Mouse (Mus musculus) testis, adult 2 months (tissue): Measurements from ENCODE around the gene Olfr61. TPM values are rescaled to one million over a fixed set of nuclear protein-coding genes. Genes with fewer than 3 reads are reported as not detected.
"Not testable (repeated sequence)": the region's sequence is repeated elsewhere in the genome, so short reads cannot be mapped to it uniquely, and the experiment has no call there.

Experiments used
- H3K27ac ChIP-seq: fragments of 200-500 bp; 2 replicates; pipeline ENCODE4 v1.5.1; 2012; ENCODE audit warnings: low read depth, low read length; ENCODE audit not compliant: control insufficient read depth, insufficient read depth
- H3K27me3 ChIP-seq: fragments of 200-500 bp; 2 replicates; pipeline ENCODE4 v1.6.1; 2012; ENCODE audit warnings: mild to moderate bottlenecking, low read length, moderate library complexity; ENCODE audit not compliant: control insufficient read depth, insufficient read depth
- H3K36me3 ChIP-seq: fragments of 200-500 bp; 2 replicates; pipeline ENCODE4 v1.6.1; 2012; ENCODE audit warnings: mild to moderate bottlenecking, low read length; ENCODE audit not compliant: control insufficient read depth, insufficient read depth
- H3K4me1 ChIP-seq: fragments of 200-500 bp; 2 replicates; pipeline ENCODE4 v1.6.1; 2012; ENCODE audit warnings: low read length; ENCODE audit not compliant: control insufficient read depth, insufficient read depth
- H3K4me3 ChIP-seq: fragments of 200-500 bp; 2 replicates; pipeline ENCODE4 v1.5.1; 2012; ENCODE audit warnings: low read depth, mild to moderate bottlenecking, low read length, moderate library complexity, mixed read lengths; ENCODE audit not compliant: control insufficient read depth
- CTCF ChIP-seq: fragments of 200-500 bp; IDR thresholded peaks from 2 replicates; pipeline ENCODE4 v1.5.1; 2012; ENCODE audit warnings: low read depth, mild to moderate bottlenecking, inconsistent platforms, low read length, moderate library complexity; ENCODE audit not compliant: control insufficient read depth, insufficient read depth, insufficient replicate concordance
- POLR2A ChIP-seq: fragments of 200-500 bp; IDR thresholded peaks from 2 replicates; pipeline ENCODE4 v1.6.1; 2012; ENCODE audit warnings: low read depth, mild to moderate bottlenecking, inconsistent platforms, low read length, moderate library complexity; ENCODE audit not compliant: control insufficient read depth
- polyA plus RNA-seq: library from polyadenylated mRNA; depleted of rRNA; stranded (reverse); fragments of >200 nt; gene quantifications from 2 replicates; pipeline ENCODE4 v1.2.3, GENCODE M21; 2012; rRNA removed

Olfr61 gene
- 0.08 and 0.26 TPM in 2 replicates for polyA plus RNA-seq

- not testable (repeated sequence) for H3K4me1 ChIP-seq, H3K36me3 ChIP-seq
Measured at GRCm38 (mm10) chr7:140628670-140629069, at the start of gene Olfr61. Gene Olfr61, plus strand, starts transcription at chr7:140628970.

GRCm38 (mm10) chr7:140600969-140601368 lies 27.8 kb upstream of the Olfr61 start, which contains the start of gene Olfr46:
Gene Olfr46, plus strand, starts transcription at chr7:140601269.
- H3K36me3 ChIP-seq, H3K27me3 ChIP-seq, H3K27ac ChIP-seq, H3K4me3 ChIP-seq, H3K4me1 ChIP-seq: not testable (repeated sequence)

More at GRCm38 (mm10) chr7:140628670-140629069, at the start of gene Olfr61:
- not testable (repeated sequence) for H3K4me3 ChIP-seq, H3K27ac ChIP-seq, H3K27me3 ChIP-seq

DNA sequence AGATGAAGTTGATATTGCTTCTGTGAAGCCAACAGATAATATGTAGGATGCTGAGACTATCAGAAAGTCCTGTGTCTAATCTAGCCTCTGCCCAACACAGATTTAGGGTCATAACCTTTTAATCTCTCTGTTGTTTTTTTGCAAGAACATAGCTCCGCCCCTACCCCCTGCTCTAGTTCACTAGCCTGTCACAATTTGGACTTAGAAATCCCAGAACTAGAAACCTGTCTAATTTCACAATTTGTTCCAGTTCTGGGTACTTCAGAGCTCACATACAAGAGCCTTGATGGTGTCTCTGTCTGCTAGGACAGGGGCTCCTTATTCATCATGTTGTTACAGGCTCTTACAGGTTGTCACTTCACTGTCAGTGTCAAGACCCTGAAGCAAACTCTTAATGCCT lies 1.8 kb downstream of the Olfr61 start:
- no peak overlapping the region for H3K4me3 ChIP-seq
- no peak for TF ChIP-seq CTCF
- TF ChIP-seq POLR2A: no peak
- no peaks in the 10 kb centered on the region for H3K4me1 ChIP-seq
- H3K27me3 ChIP-seq: no peaks in the 10 kb centered on the region
- no peak overlapping the region for H3K27ac ChIP-seq
- H3K36me3 ChIP-seq: no peaks in the 10 kb centered on the region

DNA sequence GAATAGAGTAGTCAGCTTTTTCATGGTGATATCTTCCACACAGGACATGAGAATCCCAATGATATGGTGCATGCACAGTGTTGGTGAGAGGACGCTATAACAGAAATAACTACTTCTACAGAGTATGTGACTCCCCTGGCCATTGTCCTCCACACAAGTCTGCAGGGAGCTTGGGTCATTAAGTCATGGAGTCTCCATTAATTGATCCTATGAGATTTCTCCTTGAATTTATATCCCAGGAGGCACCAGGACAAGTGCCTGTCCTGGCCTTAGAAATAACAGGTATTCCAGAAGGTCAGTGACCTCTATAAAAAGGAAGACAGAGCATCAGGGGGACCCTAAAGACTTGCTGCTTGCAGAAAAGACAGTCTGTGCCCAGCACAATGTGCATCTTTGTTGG lies 17.4 kb downstream of the Olfr61 start, which contains the start of gene Olfr53:
Gene Olfr53, plus strand, starts transcription at position 301 of the 400 bp plus-strand sequence.
- TF ChIP-seq POLR2A (no peak), CTCF (no peak)
- H3K4me3 ChIP-seq: no peak within 1 kb of the TSS
- H3K27ac ChIP-seq: no peak within 1 kb of the TSS
- no peaks in the 10 kb centered on the region for H3K36me3 ChIP-seq
- H3K27me3 ChIP-seq: no peaks in the 10 kb centered on the region
- H3K4me1 ChIP-seq: no peaks in the 10 kb centered on the region

DNA sequence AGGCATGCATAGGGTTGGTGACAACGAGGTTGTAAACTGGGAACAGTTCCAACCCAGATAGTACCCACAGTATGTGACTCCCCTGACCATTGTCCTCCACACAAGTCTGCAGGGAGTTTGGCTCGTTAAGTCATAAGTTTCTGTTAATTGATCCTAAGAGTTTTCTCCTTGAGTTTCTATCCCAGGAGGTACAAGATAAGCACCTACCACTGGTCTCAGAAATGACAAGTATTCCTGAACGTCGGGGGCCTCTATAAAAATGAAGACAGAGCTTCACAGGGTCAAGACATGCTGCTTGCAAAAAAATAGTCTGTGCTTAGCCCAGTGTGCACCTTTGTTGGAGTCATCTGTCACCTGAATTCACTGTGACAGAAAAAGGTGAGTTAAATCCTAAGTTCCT lies 30.9 kb downstream of the Olfr61 start, which contains the start of gene Olfr539:
Gene Olfr539, plus strand, starts transcription at position 301 of the 400 bp plus-strand sequence.
- Histone ChIP-seq H3K36me3 (no peaks in the 10 kb centered on the region), H3K27me3 (no peaks in the 10 kb centered on the region), H3K27ac (no peak within 1 kb of the TSS), H3K4me1 (no peaks in the 10 kb centered on the region), H3K4me3 (no peak within 1 kb of the TSS)
- no peak for TF ChIP-seq CTCF
- TF ChIP-seq POLR2A: no peak

GRCm38 (mm10) chr7:140670693-140671092 lies 41.9 kb downstream of the Olfr61 start:
- H3K27ac ChIP-seq, H3K4me1 ChIP-seq, H3K4me3 ChIP-seq, H3K27me3 ChIP-seq, H3K36me3 ChIP-seq: not testable (repeated sequence)

DNA sequence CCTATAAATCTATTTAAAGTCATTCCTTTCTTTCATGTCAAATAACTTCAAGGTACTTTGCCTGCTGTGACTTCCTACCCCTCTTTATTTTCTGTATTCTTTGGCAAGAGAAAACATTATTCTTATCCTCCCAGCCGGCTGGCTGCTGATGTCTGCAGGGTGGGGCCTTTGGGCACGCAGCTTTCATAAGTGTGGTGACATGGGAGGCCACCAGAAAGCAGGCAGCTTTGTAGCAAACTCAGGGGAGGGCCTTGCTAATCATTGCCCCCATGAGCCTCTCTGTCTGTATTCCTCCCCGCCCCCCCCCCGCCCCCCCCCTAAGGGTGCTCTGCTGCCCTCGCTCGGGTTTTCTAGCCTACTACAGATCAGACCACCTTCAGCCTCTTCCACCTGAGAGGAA lies 47.1 kb downstream of the Olfr61 start:
- H3K27ac ChIP-seq: no peak overlapping the region
- no peak for TF ChIP-seq CTCF
- TF ChIP-seq POLR2A: no peak
- no peak overlapping the region for H3K4me3 ChIP-seq
- H3K36me3 ChIP-seq: no peaks in the 10 kb centered on the region
- H3K4me1 ChIP-seq: no peaks in the 10 kb centered on the region
- H3K27me3 ChIP-seq: no peaks in the 10 kb centered on the region

- H3K27ac ChIP-seq, H3K27me3 ChIP-seq, H3K4me3 ChIP-seq, H3K36me3 ChIP-seq, H3K4me1 ChIP-seq: not testable (repeated sequence)
Measured at GRCm38 (mm10) chr7:140679591-140679990, 50.8 kb downstream of the Olfr61 start.
